Mouse (Mus musculus): Measurements from ENCODE around the gene Creb3l2. TPM values are rescaled to one million over a fixed set of nuclear protein-coding genes. Genes with fewer than 3 reads are reported as not detected.

Creb3l2 gene
- polyA plus RNA-seq, 1 experiment from 2014 or later: 16.3 TPM

DNA sequence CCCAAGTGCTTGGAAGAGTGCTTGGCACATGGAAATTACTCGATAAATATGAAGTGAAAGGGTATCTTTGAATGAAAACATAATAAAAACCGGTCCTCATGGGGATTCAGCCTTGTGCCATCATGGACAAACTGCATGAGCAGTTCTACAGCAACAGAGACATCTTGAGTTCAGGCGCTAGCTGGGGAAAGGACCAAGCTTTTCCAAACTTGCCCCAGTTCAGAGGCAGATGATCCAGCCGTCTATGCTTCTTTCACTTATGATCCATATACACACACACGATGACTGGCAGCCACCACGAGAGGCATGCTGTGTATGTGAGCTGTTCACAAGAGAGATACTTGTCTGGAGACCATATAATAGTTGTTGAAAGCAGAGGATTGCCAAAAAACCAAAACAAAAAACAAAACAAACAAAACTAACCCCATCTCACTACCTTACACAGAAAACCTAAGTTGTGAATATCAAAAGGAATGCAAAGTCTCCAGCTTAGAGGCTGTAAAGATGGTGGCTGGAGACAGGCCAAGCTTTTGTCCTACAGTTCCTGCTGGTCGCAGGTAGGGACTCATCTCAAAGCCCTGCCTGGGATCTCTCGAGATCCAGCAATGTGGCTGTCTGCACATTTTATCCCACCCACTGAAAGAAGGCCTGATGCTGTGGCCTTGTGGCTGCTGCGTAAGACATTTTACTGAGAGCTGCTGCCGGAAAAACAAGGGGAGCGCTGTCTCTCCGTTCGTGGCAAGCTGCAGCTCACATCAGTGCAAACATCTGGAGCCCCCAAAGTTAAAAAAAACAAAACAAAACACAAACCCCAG is 2.1 kb downstream of the Creb3l2 start:
- no peaks in the 10 kb centered on the region for H3K27me3 ChIP-seq (ENCODE audit: control insufficient read depth, insufficient read depth, low read length)
- WGBS: 42% methylated on average over 13 of the region's 13 CpGs
- DNase-seq (ENCODE audit: low spot score) (peak; percentile 42), ATAC-seq (replicated peaks; ENCODE audit: insufficient number of reproducible peaks, low FRiP score, low TSS enrichment, low read depth) (no peak)
- H3K9ac ChIP-seq (replicated peaks; ENCODE audit: low read length): peak overlapping the region; percentile 67
- H3K36me3 ChIP-seq (replicated peaks; ENCODE audit: control insufficient read depth, insufficient read depth, low read depth, low read length): no peaks in the 10 kb centered on the region
- no peaks in the 10 kb centered on the region for H3K9me3 ChIP-seq (replicated peaks; ENCODE audit: control insufficient read depth, low read length)
- H3K4me2 ChIP-seq (ENCODE audit: low read depth, low read length): peak overlapping the region; percentile 70
- no peaks in the 10 kb centered on the region for H3K4me1 ChIP-seq (ENCODE audit: control insufficient read depth, insufficient read depth, low read length)
- peak overlapping the region; percentile 64 for H3K27ac ChIP-seq (replicated peaks; ENCODE audit: low read depth, low read length)
- peak overlapping the region; percentile 85 for H3K4me3 ChIP-seq (ENCODE audit: low read depth, low read length)

GRCm38 (mm10) chr6:37438510-37438909 is 3.4 kb downstream of the Creb3l2 start:
- Histone ChIP-seq H3K27me3 (ENCODE audit: control insufficient read depth, insufficient read depth, low read length) (no peaks in the 10 kb centered on the region), H3K9ac (replicated peaks; ENCODE audit: low read length) (no peak overlapping the region), H3K9me3 (replicated peaks; ENCODE audit: control insufficient read depth, low read length) (no peaks in the 10 kb centered on the region), H3K4me1 (ENCODE audit: control insufficient read depth, insufficient read depth, low read length) (no peaks in the 10 kb centered on the region; the same call in 1 of the 2 replicates), H3K4me2 (ENCODE audit: low read depth, low read length) (no peak overlapping the region), H3K4me3 (ENCODE audit: low read depth, low read length) (no peak overlapping the region), H3K27ac (replicated peaks; ENCODE audit: low read depth, low read length) (no peak overlapping the region), H3K36me3 (replicated peaks; ENCODE audit: control insufficient read depth, insufficient read depth, low read depth, low read length) (no peaks in the 10 kb centered on the region)
- ATAC-seq (replicated peaks; ENCODE audit: insufficient number of reproducible peaks, low FRiP score, low TSS enrichment, low read depth) (no peak), DNase-seq (ENCODE audit: low spot score) (no peak)
- 92% methylated on average over 3 of the region's 3 CpGs for WGBS

- Histone ChIP-seq H3K27me3 (ENCODE audit: control insufficient read depth, insufficient read depth, low read length) (no peaks in the 10 kb centered on the region), H3K9me3 (replicated peaks; ENCODE audit: control insufficient read depth, low read length) (no peaks in the 10 kb centered on the region), H3K9ac (replicated peaks; ENCODE audit: low read length) (no peak overlapping the region), H3K4me1 (ENCODE audit: control insufficient read depth, insufficient read depth, low read length) (no peaks in the 10 kb centered on the region; the same call in 1 of the 2 replicates), H3K27ac (replicated peaks; ENCODE audit: low read depth, low read length) (no peak overlapping the region), H3K4me2 (ENCODE audit: low read depth, low read length) (no peak overlapping the region), H3K4me3 (ENCODE audit: low read depth, low read length) (no peak overlapping the region), H3K36me3 (replicated peaks; ENCODE audit: control insufficient read depth, insufficient read depth, low read depth, low read length) (no peaks in the 10 kb centered on the region)
- no peak for ATAC-seq (replicated peaks; ENCODE audit: insufficient number of reproducible peaks, low FRiP score, low TSS enrichment, low read depth)
- 85% methylated on average over 13 of the region's 13 CpGs for WGBS
- no peak for DNase-seq (ENCODE audit: low spot score)
These were observed 4.9 kb downstream of the Creb3l2 start for GRCm38 (mm10) chr6:37437086-37437485.

DNA sequence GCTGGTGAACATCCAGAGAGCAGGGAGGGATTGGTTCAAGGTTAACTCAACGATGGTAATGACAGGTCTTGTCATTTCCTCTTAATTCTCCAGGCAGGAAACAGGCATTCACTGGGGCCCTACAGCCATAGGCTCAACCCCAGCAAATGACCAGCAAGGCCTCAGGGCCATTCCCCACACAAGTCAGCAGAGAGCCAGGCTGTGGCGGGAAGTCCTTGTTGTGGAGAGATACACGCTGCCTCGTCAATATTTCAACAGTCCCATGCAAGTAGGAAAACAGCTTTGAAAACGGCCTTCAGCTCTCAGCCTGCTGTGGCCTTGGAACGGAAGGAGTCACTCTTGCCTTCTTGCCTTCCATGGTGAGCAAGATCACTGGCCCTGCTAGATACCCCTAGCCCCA is 6.6 kb downstream of the Creb3l2 start:
- Histone ChIP-seq H3K27ac (replicated peaks; ENCODE audit: low read depth, low read length) (no peak overlapping the region), H3K4me3 (ENCODE audit: low read depth, low read length) (no peak overlapping the region), H3K9ac (replicated peaks; ENCODE audit: low read length) (no peak overlapping the region), H3K27me3 (ENCODE audit: control insufficient read depth, insufficient read depth, low read length) (no peaks in the 10 kb centered on the region), H3K4me1 (ENCODE audit: control insufficient read depth, insufficient read depth, low read length) (peaks cover 3% of the 10 kb centered on the region), H3K36me3 (replicated peaks; ENCODE audit: control insufficient read depth, insufficient read depth, low read depth, low read length) (no peaks in the 10 kb centered on the region), H3K9me3 (replicated peaks; ENCODE audit: control insufficient read depth, low read length) (no peaks in the 10 kb centered on the region), H3K4me2 (ENCODE audit: low read depth, low read length) (no peak overlapping the region)
- WGBS: 70% methylated on average over 6 of the region's 6 CpGs
- ATAC-seq (replicated peaks; ENCODE audit: insufficient number of reproducible peaks, low FRiP score, low TSS enrichment, low read depth): no peak
- DNase-seq (ENCODE audit: low spot score): no peak

- Histone ChIP-seq H3K4me3 (ENCODE audit: low read depth, low read length) (no peak overlapping the region), H3K4me1 (ENCODE audit: control insufficient read depth, insufficient read depth, low read length) (peaks cover 7% of the 10 kb centered on the region), H3K9me3 (replicated peaks; ENCODE audit: control insufficient read depth, low read length) (no peaks in the 10 kb centered on the region), H3K27me3 (ENCODE audit: control insufficient read depth, insufficient read depth, low read length) (no peaks in the 10 kb centered on the region), H3K9ac (replicated peaks; ENCODE audit: low read length) (no peak overlapping the region; the same call in 1 of the 2 replicates), H3K27ac (replicated peaks; ENCODE audit: low read depth, low read length) (peak overlapping the region; percentile 84; the same call in 1 of the 2 replicates), H3K36me3 (replicated peaks; ENCODE audit: control insufficient read depth, insufficient read depth, low read depth, low read length) (no peaks in the 10 kb centered on the region), H3K4me2 (ENCODE audit: low read depth, low read length) (no peak overlapping the region)
- WGBS: 86% methylated on average over 3 of the region's 3 CpGs
- ATAC-seq (replicated peaks; ENCODE audit: insufficient number of reproducible peaks, low FRiP score, low TSS enrichment, low read depth): no peak
- no peak for DNase-seq (ENCODE audit: low spot score)
These were observed 12.0 kb downstream of the Creb3l2 start for GRCm38 (mm10) chr6:37429849-37430470.

DNA sequence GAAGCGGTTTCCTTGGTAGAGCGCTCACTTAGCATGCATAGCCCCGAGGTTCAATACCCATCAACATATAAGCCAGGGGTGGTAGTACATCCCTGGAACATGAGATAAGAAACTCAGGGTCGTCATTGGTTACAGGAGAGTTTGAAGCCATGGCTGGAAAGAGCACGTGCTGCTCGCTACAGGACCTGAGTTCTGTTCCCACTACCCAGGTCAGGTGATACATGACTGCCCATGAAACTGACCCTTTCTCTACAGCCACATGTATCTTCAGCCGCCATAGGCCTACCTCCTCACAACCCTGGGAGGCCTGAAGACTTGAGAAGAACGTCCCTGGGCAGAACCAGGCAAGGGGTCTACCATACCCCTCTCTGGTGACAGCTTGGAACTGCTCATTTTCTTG is 13.0 kb downstream of the Creb3l2 start:
- DNase-seq (ENCODE audit: low spot score) (no peak), ATAC-seq (replicated peaks; ENCODE audit: insufficient number of reproducible peaks, low FRiP score, low TSS enrichment, low read depth) (no peak)
- Histone ChIP-seq H3K4me3 (ENCODE audit: low read depth, low read length) (no peak overlapping the region), H3K4me1 (ENCODE audit: control insufficient read depth, insufficient read depth, low read length) (peaks cover 7% of the 10 kb centered on the region; the same call in 1 of the 2 replicates), H3K4me2 (ENCODE audit: low read depth, low read length) (no peak overlapping the region), H3K9me3 (replicated peaks; ENCODE audit: control insufficient read depth, low read length) (no peaks in the 10 kb centered on the region), H3K9ac (replicated peaks; ENCODE audit: low read length) (no peak overlapping the region), H3K27ac (replicated peaks; ENCODE audit: low read depth, low read length) (no peak overlapping the region), H3K36me3 (replicated peaks; ENCODE audit: control insufficient read depth, insufficient read depth, low read depth, low read length) (no peaks in the 10 kb centered on the region), H3K27me3 (ENCODE audit: control insufficient read depth, insufficient read depth, low read length) (no peaks in the 10 kb centered on the region)
- WGBS: 92% methylated on average over 8 of the region's 8 CpGs

DNA sequence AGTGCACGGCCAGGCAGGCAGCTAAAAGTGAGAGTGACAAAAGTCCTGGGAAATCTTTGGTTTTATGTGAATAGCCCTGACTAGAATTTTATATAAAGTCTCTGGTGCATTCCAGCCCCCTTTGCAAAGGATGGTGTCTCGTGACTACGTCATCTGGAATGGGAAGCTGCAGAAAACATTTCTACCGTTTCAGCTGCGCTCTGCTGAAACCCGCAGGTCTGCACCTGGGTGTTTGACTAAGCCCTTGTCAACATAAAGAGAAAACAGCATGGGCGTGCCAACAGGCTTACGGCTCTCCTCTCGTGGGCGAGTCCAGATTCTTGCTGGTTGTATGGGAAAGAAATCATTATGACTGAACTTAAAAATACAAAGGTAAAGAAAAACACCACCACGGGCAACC is 13.9 kb downstream of the Creb3l2 start:
- H3K27me3 ChIP-seq (ENCODE audit: control insufficient read depth, insufficient read depth, low read length): no peaks in the 10 kb centered on the region
- DNase-seq (ENCODE audit: low spot score): no peak
- H3K9me3 ChIP-seq (replicated peaks; ENCODE audit: control insufficient read depth, low read length): no peaks in the 10 kb centered on the region
- H3K36me3 ChIP-seq (replicated peaks; ENCODE audit: control insufficient read depth, insufficient read depth, low read depth, low read length): no peaks in the 10 kb centered on the region
- no peak for ATAC-seq (replicated peaks; ENCODE audit: insufficient number of reproducible peaks, low FRiP score, low TSS enrichment, low read depth)
- H3K27ac ChIP-seq (replicated peaks; ENCODE audit: low read depth, low read length): no peak overlapping the region
- WGBS: 76% methylated on average over 11 of the region's 11 CpGs
- no peak overlapping the region for H3K9ac ChIP-seq (replicated peaks; ENCODE audit: low read length)
- no peak overlapping the region for H3K4me2 ChIP-seq (ENCODE audit: low read depth, low read length)
- no peak overlapping the region for H3K4me3 ChIP-seq (ENCODE audit: low read depth, low read length)
- peaks cover 7% of the 10 kb centered on the region; the same call in 1 of the 2 replicates for H3K4me1 ChIP-seq (ENCODE audit: control insufficient read depth, insufficient read depth, low read length)

DNA sequence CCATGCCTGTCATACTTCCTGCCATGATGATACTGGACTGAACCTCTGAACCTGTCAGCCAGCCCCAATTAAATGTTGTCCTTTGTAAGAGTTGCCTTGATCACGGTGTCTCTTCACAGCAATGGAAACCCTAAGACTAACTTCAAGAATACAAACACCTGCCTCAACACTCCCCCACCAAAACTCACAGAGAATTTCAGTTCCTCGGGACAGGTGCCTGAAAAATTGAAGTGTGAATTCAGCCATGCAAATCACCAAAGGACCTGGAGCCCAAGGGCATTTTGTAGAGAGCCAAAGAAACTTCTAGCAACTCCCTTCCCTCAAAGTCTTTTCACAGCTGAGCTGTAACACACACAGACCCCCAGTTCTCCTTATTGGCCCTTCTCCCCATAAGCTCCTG is 15.3 kb downstream of the Creb3l2 start:
- Histone ChIP-seq H3K9ac (replicated peaks; ENCODE audit: low read length) (no peak overlapping the region), H3K4me1 (ENCODE audit: control insufficient read depth, insufficient read depth, low read length) (peaks cover 7% of the 10 kb centered on the region; the same call in 1 of the 2 replicates), H3K4me3 (ENCODE audit: low read depth, low read length) (no peak overlapping the region), H3K27me3 (ENCODE audit: control insufficient read depth, insufficient read depth, low read length) (no peaks in the 10 kb centered on the region), H3K9me3 (replicated peaks; ENCODE audit: control insufficient read depth, low read length) (no peaks in the 10 kb centered on the region), H3K36me3 (replicated peaks; ENCODE audit: control insufficient read depth, insufficient read depth, low read depth, low read length) (no peaks in the 10 kb centered on the region), H3K4me2 (ENCODE audit: low read depth, low read length) (no peak overlapping the region), H3K27ac (replicated peaks; ENCODE audit: low read depth, low read length) (no peak overlapping the region)
- no peak for DNase-seq (ENCODE audit: low spot score)
- no peak for ATAC-seq (replicated peaks; ENCODE audit: insufficient number of reproducible peaks, low FRiP score, low TSS enrichment, low read depth)
- WGBS: 92% methylated on average over 2 of the region's 2 CpGs

Data from embryonic facial prominence, embryonic 11.5 days (tissue).